Mouse (Mus musculus): ENCODE results near the gene Snx20. TPM values are rescaled to one million over a fixed set of nuclear protein-coding genes. Genes with fewer than 3 reads are reported as not detected.

The Snx20 gene
- polyA plus RNA-seq, 1 experiment from 2014 or later: 4.2 TPM

DNA sequence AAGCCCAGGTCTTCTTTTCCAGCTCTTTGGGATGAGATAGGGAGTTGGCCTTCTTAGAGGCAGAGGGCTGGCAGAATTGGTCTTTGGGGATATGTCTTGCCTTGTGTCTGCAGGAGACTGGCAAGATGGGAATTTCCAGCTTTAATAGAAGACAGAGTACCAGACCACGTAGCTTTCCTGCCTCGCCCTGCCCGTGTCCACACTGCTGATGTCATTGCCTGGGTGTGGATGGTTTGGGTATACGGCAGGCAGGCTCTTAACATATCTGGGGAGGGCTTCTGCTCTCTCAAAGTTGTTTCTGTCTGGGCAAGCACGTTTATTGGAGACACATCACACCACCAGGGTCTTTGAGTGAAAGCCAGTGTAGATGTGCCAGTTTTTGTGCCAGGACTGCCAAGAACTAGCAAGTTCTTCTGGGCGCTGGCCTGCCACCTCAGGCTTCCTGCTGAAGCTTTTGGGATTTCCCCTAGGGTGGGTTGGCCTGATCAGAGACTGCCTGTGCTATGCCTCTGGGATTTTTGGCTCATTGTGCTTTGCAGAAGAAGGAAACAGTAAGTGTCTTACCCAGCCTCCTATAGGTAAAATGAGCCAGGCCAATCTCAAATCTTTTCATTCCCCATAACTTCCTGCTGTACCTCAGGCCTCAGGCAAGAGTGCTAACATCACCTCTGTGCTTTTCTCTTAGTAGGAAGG is 14.2 kb upstream of the Snx20 start:
- H3K36me3 ChIP-seq (ENCODE audit: control insufficient read depth, insufficient read depth, low read length): no peaks in the 10 kb centered on the region
- peaks cover 16% of the 10 kb centered on the region for H3K4me1 ChIP-seq (ENCODE audit: control insufficient read depth, insufficient read depth, low read length)
- ATAC-seq (ENCODE audit: low read depth): no peak
- H3K27ac ChIP-seq (replicated peaks; ENCODE audit: low read depth, low read length): no peak overlapping the region
- H3K9ac ChIP-seq (ENCODE audit: low read depth, low read length): no peak overlapping the region
- 75% methylated on average over 6 of the region's 6 CpGs for WGBS
- no peak for DNase-seq (ENCODE audit: low spot score)
- no peak overlapping the region for H3K4me3 ChIP-seq (ENCODE audit: low read depth, low read length)
- H3K4me2 ChIP-seq (ENCODE audit: low read depth, low read length): no peak overlapping the region
- H3K9me3 ChIP-seq (ENCODE audit: control insufficient read depth, low read length): no peaks in the 10 kb centered on the region
- H3K27me3 ChIP-seq (replicated peaks; ENCODE audit: control insufficient read depth, insufficient read depth, low read length): no peaks in the 10 kb centered on the region

DNA sequence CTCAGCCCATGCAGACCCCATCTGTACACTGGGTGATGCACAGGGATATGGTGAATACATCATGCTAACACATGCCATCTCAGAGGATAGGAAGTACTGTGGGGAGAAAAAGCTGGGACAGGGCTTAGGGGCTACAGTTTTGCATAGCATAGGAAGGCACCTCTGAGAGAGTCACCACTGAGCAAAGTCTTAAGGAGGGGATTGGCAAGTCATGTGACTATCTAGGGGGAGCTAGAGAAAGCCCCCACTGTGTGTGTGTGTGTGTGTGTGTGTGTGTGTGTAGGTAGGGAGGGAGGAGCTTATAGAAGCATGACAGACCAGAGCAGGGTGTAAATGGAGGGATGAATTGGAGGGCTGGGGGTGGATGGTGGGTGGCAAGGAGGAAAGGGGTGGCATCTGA is 12.4 kb upstream of the Snx20 start:
- H3K9ac ChIP-seq (ENCODE audit: low read depth, low read length): no peak overlapping the region; the same call in 1 of the 2 replicates
- no peaks in the 10 kb centered on the region for H3K9me3 ChIP-seq (ENCODE audit: control insufficient read depth, low read length)
- H3K27me3 ChIP-seq (replicated peaks; ENCODE audit: control insufficient read depth, insufficient read depth, low read length): no peaks in the 10 kb centered on the region
- H3K36me3 ChIP-seq (ENCODE audit: control insufficient read depth, insufficient read depth, low read length): no peaks in the 10 kb centered on the region
- H3K4me3 ChIP-seq (ENCODE audit: low read depth, low read length): no peak overlapping the region
- peaks cover 16% of the 10 kb centered on the region for H3K4me1 ChIP-seq (ENCODE audit: control insufficient read depth, insufficient read depth, low read length)
- no peak for ATAC-seq (ENCODE audit: low read depth)
- no peak overlapping the region for H3K27ac ChIP-seq (replicated peaks; ENCODE audit: low read depth, low read length)
- H3K4me2 ChIP-seq (ENCODE audit: low read depth, low read length): peak overlapping the region; percentile 59; the same call in 1 of the 2 replicates
- no peak for DNase-seq (ENCODE audit: low spot score)

DNA sequence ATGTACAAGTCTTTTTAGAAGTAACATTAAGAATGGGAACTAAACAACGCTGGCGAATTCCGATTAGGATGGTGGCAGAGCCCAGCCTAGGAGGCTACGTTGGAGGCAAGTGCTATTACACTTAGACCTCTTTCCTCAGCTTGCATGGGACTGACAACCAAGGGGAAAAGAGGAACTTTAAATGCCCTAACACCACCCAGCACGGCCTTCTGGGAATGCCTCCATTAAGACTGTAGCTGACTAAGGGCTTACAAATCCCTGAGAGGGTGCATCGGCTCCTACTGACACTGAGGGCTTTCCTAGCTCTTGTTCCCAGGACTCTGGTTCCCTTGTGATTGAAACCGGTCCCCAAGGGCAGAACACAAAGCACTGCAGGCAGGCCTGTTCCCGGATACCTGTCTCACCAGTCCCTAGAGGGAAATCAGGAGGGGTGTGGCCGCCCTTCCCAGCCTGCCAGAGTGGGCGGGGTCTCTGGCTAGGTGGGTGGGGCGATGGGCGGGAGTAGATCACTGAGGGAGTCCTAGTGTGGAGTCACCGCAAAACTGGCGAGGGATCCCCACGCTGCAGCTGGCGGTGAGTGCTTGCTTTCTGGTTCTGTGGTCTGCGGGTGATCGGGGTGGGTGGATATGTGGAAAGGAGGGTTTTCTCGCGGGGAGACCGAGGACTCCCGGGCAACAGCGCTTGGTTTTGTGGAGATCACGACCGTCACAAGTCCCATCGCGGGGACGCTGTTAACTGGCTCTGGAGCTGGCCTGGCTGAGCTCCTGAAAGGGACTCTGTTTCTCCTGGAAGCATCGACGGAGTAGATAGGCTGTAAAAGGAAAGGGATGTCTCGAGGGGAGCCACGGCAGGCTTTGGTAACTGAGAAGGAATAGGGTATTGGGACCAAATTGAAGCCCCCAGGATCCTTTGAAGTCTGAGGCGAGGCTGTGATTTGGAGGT is 11.2 kb upstream of the Snx20 start, which contains the start of gene Nod2:
TSS of gene Nod2 (plus strand) at position 479 of the 942 bp plus-strand sequence.
- 11% methylated on average over 31 of the region's 33 CpGs for WGBS
- H3K4me3 ChIP-seq (ENCODE audit: low read depth, low read length): peak within 1 kb of the TSS; percentile 35
- DNase-seq (ENCODE audit: low spot score) (peak; percentile 86), ATAC-seq (ENCODE audit: low read depth) (peak; percentile 89)
- no peak within 1 kb of the TSS; the same call in 1 of the 2 replicates for H3K27ac ChIP-seq (replicated peaks; ENCODE audit: low read depth, low read length)
- H3K4me2 ChIP-seq (ENCODE audit: low read depth, low read length): peak within 1 kb of the TSS; percentile 59
- H3K9ac ChIP-seq (ENCODE audit: low read depth, low read length): peak within 1 kb of the TSS; percentile 52
- no peaks in the 10 kb centered on the region for H3K27me3 ChIP-seq (replicated peaks; ENCODE audit: control insufficient read depth, insufficient read depth, low read length)
- no peaks in the 10 kb centered on the region for H3K9me3 ChIP-seq (ENCODE audit: control insufficient read depth, low read length)
- no peaks in the 10 kb centered on the region for H3K36me3 ChIP-seq (ENCODE audit: control insufficient read depth, insufficient read depth, low read length)
- peaks cover 16% of the 10 kb centered on the region for H3K4me1 ChIP-seq (ENCODE audit: control insufficient read depth, insufficient read depth, low read length)

DNA sequence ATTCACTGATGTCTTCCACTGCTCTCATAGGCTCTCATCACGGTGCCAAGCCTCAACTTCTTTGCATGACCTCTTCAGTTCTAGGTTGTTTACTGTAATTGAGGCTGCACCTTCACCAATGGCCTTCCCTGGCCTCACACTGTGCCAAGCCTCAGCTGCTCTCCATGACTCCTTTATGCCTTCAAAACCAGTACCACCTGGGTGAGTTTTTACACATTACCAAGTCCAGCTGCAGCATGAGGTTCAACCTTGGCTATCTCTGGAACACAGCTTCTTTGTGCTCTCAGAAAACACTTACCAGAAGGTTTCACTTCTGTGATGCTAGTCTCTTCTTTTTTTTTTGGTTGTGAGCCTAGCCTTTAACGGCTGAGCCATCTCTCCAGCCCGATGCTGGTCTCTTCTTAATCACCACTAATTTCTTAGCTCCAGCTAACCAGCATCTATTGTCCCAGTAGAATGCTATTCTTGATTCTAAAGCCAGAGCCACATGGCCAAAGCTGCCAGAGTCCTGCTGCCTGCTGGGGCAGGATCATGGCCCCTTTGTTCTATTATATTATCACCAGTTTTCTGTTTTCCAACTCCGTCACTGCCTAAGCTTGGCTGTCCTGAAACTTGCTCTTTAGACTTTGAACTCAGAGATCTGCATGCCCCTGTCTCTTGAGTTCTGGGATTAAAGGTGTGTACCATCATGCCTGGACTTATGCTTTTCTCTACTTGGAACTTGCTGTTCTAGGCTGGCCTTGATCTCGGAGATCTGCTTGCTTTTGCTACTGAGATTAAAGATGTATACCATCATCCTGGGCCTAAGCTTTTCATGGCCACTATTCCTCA is 7.0 kb upstream of the Snx20 start:
- DNase-seq (ENCODE audit: low spot score): no peak
- H3K9ac ChIP-seq (ENCODE audit: low read depth, low read length): no peak overlapping the region
- WGBS: 74% methylated on average over 5 of the region's 5 CpGs
- peaks cover 13% of the 10 kb centered on the region for H3K4me1 ChIP-seq (ENCODE audit: control insufficient read depth, insufficient read depth, low read length)
- no peak for ATAC-seq (ENCODE audit: low read depth)
- H3K9me3 ChIP-seq (ENCODE audit: control insufficient read depth, low read length): no peaks in the 10 kb centered on the region
- no peaks in the 10 kb centered on the region for H3K36me3 ChIP-seq (ENCODE audit: control insufficient read depth, insufficient read depth, low read length)
- no peak overlapping the region for H3K27ac ChIP-seq (replicated peaks; ENCODE audit: low read depth, low read length)
- H3K27me3 ChIP-seq (replicated peaks; ENCODE audit: control insufficient read depth, insufficient read depth, low read length): no peaks in the 10 kb centered on the region
- no peak overlapping the region for H3K4me3 ChIP-seq (ENCODE audit: low read depth, low read length)
- no peak overlapping the region for H3K4me2 ChIP-seq (ENCODE audit: low read depth, low read length)

DNA sequence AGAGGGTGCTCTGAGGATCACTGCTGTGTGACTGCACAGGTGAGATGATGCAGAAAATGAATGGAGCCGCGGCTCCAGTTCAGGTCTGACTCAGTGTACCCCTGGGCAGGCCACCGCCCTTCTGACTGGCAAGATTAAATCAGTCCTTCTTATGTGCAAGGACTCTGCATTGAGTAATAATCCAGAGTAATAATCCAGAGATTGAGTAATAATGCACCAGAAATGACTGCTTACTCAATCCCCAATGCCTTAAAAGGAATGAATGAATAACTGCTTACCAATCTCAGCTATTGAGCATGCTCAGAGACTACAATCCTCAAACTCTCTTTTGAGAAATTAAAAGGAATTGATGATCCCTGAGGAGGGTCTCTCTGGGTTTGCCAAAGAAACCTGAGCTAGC is 3.0 kb upstream of the Snx20 start:
- ATAC-seq (ENCODE audit: low read depth) (no peak), DNase-seq (ENCODE audit: low spot score) (no peak)
- no peak overlapping the region for H3K4me3 ChIP-seq (ENCODE audit: low read depth, low read length)
- no peak overlapping the region for H3K27ac ChIP-seq (replicated peaks; ENCODE audit: low read depth, low read length)
- H3K9ac ChIP-seq (ENCODE audit: low read depth, low read length): no peak overlapping the region
- no peak overlapping the region for H3K4me2 ChIP-seq (ENCODE audit: low read depth, low read length)
- no peaks in the 10 kb centered on the region for H3K27me3 ChIP-seq (replicated peaks; ENCODE audit: control insufficient read depth, insufficient read depth, low read length)
- no peaks in the 10 kb centered on the region for H3K4me1 ChIP-seq (ENCODE audit: control insufficient read depth, insufficient read depth, low read length)
- WGBS: 88% methylated on average over 3 of the region's 3 CpGs
- H3K36me3 ChIP-seq (ENCODE audit: control insufficient read depth, insufficient read depth, low read length): no peaks in the 10 kb centered on the region
- H3K9me3 ChIP-seq (ENCODE audit: control insufficient read depth, low read length): no peaks in the 10 kb centered on the region

DNA sequence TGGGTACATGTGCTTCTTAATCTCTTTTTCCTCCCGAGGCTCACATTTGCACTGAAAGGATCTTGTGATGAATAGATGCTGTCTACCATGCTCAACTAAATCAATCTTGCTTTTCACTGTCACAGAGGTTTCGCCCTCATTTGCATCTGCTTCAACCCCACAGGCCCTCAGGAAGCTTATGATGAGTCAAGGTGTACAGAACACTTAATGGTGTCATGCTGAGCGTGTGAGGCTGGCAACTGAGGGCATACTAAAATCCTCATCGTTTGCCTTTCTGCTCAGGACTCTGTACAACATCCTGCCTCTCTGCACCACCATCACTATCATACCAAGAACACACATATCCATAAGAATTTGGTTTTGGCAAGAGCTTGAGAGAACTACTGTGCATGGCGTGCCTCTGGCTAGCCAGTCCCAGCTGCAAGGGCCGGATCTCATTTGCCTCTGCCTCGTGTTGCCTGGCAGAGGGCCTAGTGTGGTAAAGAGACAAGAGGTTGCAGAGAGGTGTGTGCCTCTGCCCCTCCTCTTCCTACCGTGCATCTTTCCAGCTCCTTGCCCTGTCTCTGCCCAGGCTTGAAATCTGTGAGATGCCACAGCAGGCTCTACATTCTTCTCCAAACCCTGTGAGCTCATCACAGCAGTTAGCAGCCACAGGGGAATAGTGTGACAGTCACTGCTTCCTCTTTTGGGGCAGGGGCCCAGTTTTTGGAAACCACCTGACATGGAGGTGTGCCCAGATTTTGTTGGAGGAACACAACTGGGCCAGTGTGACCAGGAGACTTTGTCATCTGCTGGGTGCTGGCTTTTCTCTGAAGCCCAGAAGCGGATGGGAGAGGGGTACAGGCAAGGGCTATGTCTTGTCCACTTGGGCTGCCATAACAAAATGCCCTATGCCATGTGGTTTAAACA is 1.4 kb upstream of the Snx20 start:
- H3K4me1 ChIP-seq (ENCODE audit: control insufficient read depth, insufficient read depth, low read length): no peaks in the 10 kb centered on the region
- DNase-seq (ENCODE audit: low spot score) (peak; percentile 20), ATAC-seq (ENCODE audit: low read depth) (no peak)
- no peaks in the 10 kb centered on the region for H3K27me3 ChIP-seq (replicated peaks; ENCODE audit: control insufficient read depth, insufficient read depth, low read length)
- no peak overlapping the region for H3K4me3 ChIP-seq (ENCODE audit: low read depth, low read length)
- H3K4me2 ChIP-seq (ENCODE audit: low read depth, low read length): no peak overlapping the region
- no peaks in the 10 kb centered on the region for H3K36me3 ChIP-seq (ENCODE audit: control insufficient read depth, insufficient read depth, low read length)
- no peak overlapping the region for H3K27ac ChIP-seq (replicated peaks; ENCODE audit: low read depth, low read length)
- WGBS: 67% methylated on average over 9 of the region's 9 CpGs
- H3K9ac ChIP-seq (ENCODE audit: low read depth, low read length): no peak overlapping the region
- no peaks in the 10 kb centered on the region for H3K9me3 ChIP-seq (ENCODE audit: control insufficient read depth, low read length)

DNA sequence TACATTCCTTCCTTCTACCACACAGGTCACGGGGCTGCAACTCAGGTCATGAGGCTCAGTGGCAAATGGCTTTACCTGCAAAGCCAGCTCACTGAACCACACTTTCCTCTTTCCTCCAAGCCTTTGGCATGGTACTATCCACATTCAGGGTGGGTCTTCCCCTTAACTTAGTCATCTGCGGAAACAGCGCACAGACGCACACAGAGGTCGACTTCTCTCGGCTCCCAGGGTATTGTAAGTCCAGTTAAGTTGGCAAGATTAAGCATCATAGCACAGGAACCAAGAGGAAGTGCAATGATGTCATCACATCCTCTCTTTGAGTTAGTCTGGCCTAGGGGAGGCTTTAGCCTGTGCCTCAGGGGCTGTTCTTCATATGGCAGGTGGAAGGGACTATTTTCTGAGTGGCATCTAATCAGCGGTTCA is 2.6 kb downstream of the Snx20 start:
- H3K36me3 ChIP-seq (ENCODE audit: control insufficient read depth, insufficient read depth, low read length): no peaks in the 10 kb centered on the region
- ATAC-seq (ENCODE audit: low read depth) (no peak), DNase-seq (ENCODE audit: low spot score) (peak; percentile 39)
- no peaks in the 10 kb centered on the region for H3K9me3 ChIP-seq (ENCODE audit: control insufficient read depth, low read length)
- H3K4me1 ChIP-seq (ENCODE audit: control insufficient read depth, insufficient read depth, low read length): peaks cover 3% of the 10 kb centered on the region; the same call in 1 of the 2 replicates
- no peak overlapping the region for H3K9ac ChIP-seq (ENCODE audit: low read depth, low read length)
- H3K4me2 ChIP-seq (ENCODE audit: low read depth, low read length): no peak overlapping the region
- H3K27me3 ChIP-seq (replicated peaks; ENCODE audit: control insufficient read depth, insufficient read depth, low read length): no peaks in the 10 kb centered on the region; the same call in 1 of the 2 replicates
- WGBS: 83% methylated on average over 7 of the region's 7 CpGs
- no peak overlapping the region for H3K27ac ChIP-seq (replicated peaks; ENCODE audit: low read depth, low read length)
- no peak overlapping the region for H3K4me3 ChIP-seq (ENCODE audit: low read depth, low read length)
